Mouse (Mus musculus) kidney, embryonic 14.5 days (tissue): ENCODE measurements around the gene Pde2a. TPM values are rescaled to one million over a fixed set of nuclear protein-coding genes. Genes with fewer than 3 reads are reported as not detected.

ENCODE experiments used
- ATAC-seq: fragments of 200-750 bp; cut with Nextera tagmentation; 2 replicates; pipeline ENCODE4 v1.8.0; 2017; ENCODE audit warnings: moderate number of reproducible peaks, mild to moderate bottlenecking, moderate TSS enrichment, moderate library complexity; ENCODE audit not compliant: low FRiP score, low TSS enrichment
- H3K27ac ChIP-seq: fragments of 300-500 bp; sonication (generic); 2 replicates; pipeline ENCODE4 v1.5.1; 2014; ENCODE audit warnings: low read depth, mild to moderate bottlenecking, low read length, moderate library complexity, mixed read lengths
- H3K27me3 ChIP-seq: fragments of 300-500 bp; sonication (generic); 2 replicates; pipeline ENCODE4 v1.6.1; 2014; ENCODE audit warnings: mild to moderate bottlenecking, low read length; ENCODE audit not compliant: control insufficient read depth, insufficient read depth
- H3K36me3 ChIP-seq: fragments of 300-500 bp; sonication (generic); 2 replicates; pipeline ENCODE4 v1.6.1; 2014; ENCODE audit warnings: low read length, mixed read lengths; ENCODE audit not compliant: control insufficient read depth, insufficient read depth
- H3K4me1 ChIP-seq: fragments of 300-500 bp; sonication (generic); 2 replicates; pipeline ENCODE4 v1.6.1; 2014; ENCODE audit warnings: low read length, mixed read lengths; ENCODE audit not compliant: control insufficient read depth, insufficient read depth
- H3K4me2 ChIP-seq: fragments of 300-500 bp; sonication (generic); replicated peaks from 2 replicates; pipeline ENCODE4 v1.6.1; 2014; ENCODE audit warnings: low read depth, mild to moderate bottlenecking, low read length
- H3K4me3 ChIP-seq: fragments of 300-500 bp; sonication (generic); 2 replicates; pipeline ENCODE4 v1.5.1; 2014; ENCODE audit warnings: mild to moderate bottlenecking, low read length
- H3K9ac ChIP-seq: fragments of 300-500 bp; sonication (generic); 2 replicates; pipeline ENCODE4 v1.6.1; 2014; ENCODE audit warnings: low read depth, mild to moderate bottlenecking, low read length, moderate library complexity
- H3K9me3 ChIP-seq: fragments of 300-500 bp; sonication (generic); 2 replicates; pipeline ENCODE4 v1.6.1; 2016; ENCODE audit warnings: low read length; ENCODE audit not compliant: control insufficient read depth
- WGBS: fragments of 180-500 bp; shearing (Covaris S2); extraction: QIAGEN DNeasy Blood & Tissue Kit; methylation state at CpG from one replicate; pipeline ENCODE4 v1.1.7; 2014; 5-methylcytosine and 5-hydroxymethylcytosine counted together
- polyA plus RNA-seq: library from polyadenylated mRNA; unstranded; fragments of >200 nt; fragmentation: Nextera tagmentation; extraction: Ambion mirVana; gene quantifications from 2 replicates; pipeline ENCODE4 v1.2.1, GENCODE M21; 2014

Gene Pde2a
- polyA plus RNA-seq, 1 experiment from 2014 or later, result 16.4 TPM

- ATAC-seq, result no peak
- Histone ChIP-seq H3K36me3 (no peaks in the 10 kb centered on the region), H3K4me2 (no peak overlapping the region), H3K4me3 (no peak overlapping the region), H3K4me1 (no peaks in the 10 kb centered on the region), H3K9ac (no peak overlapping the region), H3K27ac (no peak overlapping the region), H3K27me3 (no peaks in the 10 kb centered on the region), H3K9me3 (no peaks in the 10 kb centered on the region)
- WGBS, result 67% methylated on average over 6 of the region's 6 CpGs
Observed at GRCm38 (mm10) chr7:101435038-101435437, 13.5 kb downstream of the Pde2a start.

- Histone ChIP-seq H3K9ac (no peak overlapping the region), H3K4me3 (no peak overlapping the region), H3K4me2 (no peak overlapping the region), H3K27me3 (no peaks in the 10 kb centered on the region), H3K9me3 (no peaks in the 10 kb centered on the region), H3K27ac (no peak overlapping the region), H3K4me1 (no peaks in the 10 kb centered on the region), H3K36me3 (no peaks in the 10 kb centered on the region)
- 6% methylated on average over 1 of the region's 1 CpGs for WGBS
- ATAC-seq, result no peak
Observed at GRCm38 (mm10) chr7:101437876-101438275, 16.4 kb downstream of the Pde2a start.

GRCm38 (mm10) chr7:101443093-101443492 is 21.6 kb downstream of the Pde2a start:
- Histone ChIP-seq H3K27me3 (no peaks in the 10 kb centered on the region), H3K4me1 (no peaks in the 10 kb centered on the region), H3K4me3 (no peak overlapping the region), H3K9me3 (no peaks in the 10 kb centered on the region), H3K36me3 (no peaks in the 10 kb centered on the region), H3K27ac (no peak overlapping the region), H3K4me2 (no peak overlapping the region), H3K9ac (no peak overlapping the region)
- no peak for ATAC-seq
- 65% methylated on average over 10 of the region's 10 CpGs for whole genome bisulfite sequencing

- no peaks in the 10 kb centered on the region for H3K27me3 ChIP-seq
- H3K27ac ChIP-seq, result no peak overlapping the region
- H3K36me3 ChIP-seq, result no peaks in the 10 kb centered on the region
- 75% methylated on average over 4 of the region's 4 CpGs for WGBS
- no peak for ATAC-seq
- H3K4me1 ChIP-seq, result no peaks in the 10 kb centered on the region
- no peak overlapping the region for H3K9ac ChIP-seq
- no peak overlapping the region for H3K4me3 ChIP-seq
- H3K4me2 ChIP-seq, result no peak overlapping the region
- H3K9me3 ChIP-seq, result no peaks in the 10 kb centered on the region
Observed at GRCm38 (mm10) chr7:101444211-101444610, 22.7 kb downstream of the Pde2a start.

GRCm38 (mm10) chr7:101449855-101450254 is 28.4 kb downstream of the Pde2a start:
- no peak for ATAC-seq
- Histone ChIP-seq H3K36me3 (no peaks in the 10 kb centered on the region), H3K27me3 (peaks cover 11% of the 10 kb centered on the region), H3K4me2 (no peak overlapping the region), H3K27ac (no peak overlapping the region), H3K4me1 (no peaks in the 10 kb centered on the region), H3K9me3 (no peaks in the 10 kb centered on the region), H3K4me3 (no peak overlapping the region), H3K9ac (no peak overlapping the region)
- WGBS, result 46% methylated on average over 3 of the region's 3 CpGs

- Histone ChIP-seq H3K4me3 (peak overlapping the region; percentile 46), H3K36me3 (no peaks in the 10 kb centered on the region), H3K4me1 (no peaks in the 10 kb centered on the region), H3K4me2 (peak overlapping the region; percentile 95), H3K27me3 (peaks cover 11% of the 10 kb centered on the region), H3K9me3 (no peaks in the 10 kb centered on the region), H3K9ac (peak overlapping the region; percentile 45; the same call in 1 of the 2 replicates), H3K27ac (no peak overlapping the region)
- WGBS, result under 1% methylated on average over 52 of the region's 68 CpGs
- peak; percentile 86 for ATAC-seq
Observed at GRCm38 (mm10) chr7:101450422-101451401, 29.2 kb downstream of the Pde2a start.

GRCm38 (mm10) chr7:101452669-101453068 is 31.2 kb downstream of the Pde2a start:
- H3K9me3 ChIP-seq, result no peaks in the 10 kb centered on the region
- no peaks in the 10 kb centered on the region for H3K4me1 ChIP-seq
- no peak for ATAC-seq
- WGBS, result 86% methylated on average over 3 of the region's 3 CpGs
- peak overlapping the region; percentile 95 for H3K4me2 ChIP-seq
- H3K27me3 ChIP-seq, result peaks cover 11% of the 10 kb centered on the region
- H3K9ac ChIP-seq, result 0 out of 2 replicates have a peak overlapping the region, but pooled peaks have one; percentile 2
- H3K36me3 ChIP-seq, result no peaks in the 10 kb centered on the region
- H3K27ac ChIP-seq, result no peak overlapping the region
- peak overlapping the region; percentile 46; the same call in 1 of the 2 replicates for H3K4me3 ChIP-seq

GRCm38 (mm10) chr7:101453296-101453695 is 31.8 kb downstream of the Pde2a start:
- Histone ChIP-seq H3K9ac (no peak overlapping the region), H3K36me3 (no peaks in the 10 kb centered on the region), H3K4me2 (peak overlapping the region; percentile 95; the same call in 1 of the 2 replicates), H3K27ac (no peak overlapping the region), H3K4me3 (peak overlapping the region; percentile 46; the same call in 1 of the 2 replicates), H3K4me1 (no peaks in the 10 kb centered on the region), H3K27me3 (peaks cover 11% of the 10 kb centered on the region), H3K9me3 (no peaks in the 10 kb centered on the region)
- 89% methylated on average over 3 of the region's 3 CpGs for WGBS
- no peak for ATAC-seq

- no peak overlapping the region for H3K27ac ChIP-seq
- H3K9ac ChIP-seq, result no peak overlapping the region
- H3K36me3 ChIP-seq, result no peaks in the 10 kb centered on the region
- WGBS, result 28% methylated on average over 8 of the region's 8 CpGs
- H3K4me3 ChIP-seq, result no peak overlapping the region
- peaks cover 11% of the 10 kb centered on the region for H3K27me3 ChIP-seq
- H3K9me3 ChIP-seq, result no peaks in the 10 kb centered on the region
- no peak for ATAC-seq
- no peaks in the 10 kb centered on the region for H3K4me1 ChIP-seq
- peak overlapping the region; percentile 95; the same call in 1 of the 2 replicates for H3K4me2 ChIP-seq
Observed at GRCm38 (mm10) chr7:101453725-101454124, 32.2 kb downstream of the Pde2a start.
